Mouse (Mus musculus): Measurements from ENCODE around the gene Cacnb1. TPM values are rescaled to one million over a fixed set of nuclear protein-coding genes. Genes with fewer than 3 reads are reported as not detected.

The Cacnb1 gene
- polyA plus RNA-seq, 1 experiment from 2014 or later = 41.5 TPM

DNA sequence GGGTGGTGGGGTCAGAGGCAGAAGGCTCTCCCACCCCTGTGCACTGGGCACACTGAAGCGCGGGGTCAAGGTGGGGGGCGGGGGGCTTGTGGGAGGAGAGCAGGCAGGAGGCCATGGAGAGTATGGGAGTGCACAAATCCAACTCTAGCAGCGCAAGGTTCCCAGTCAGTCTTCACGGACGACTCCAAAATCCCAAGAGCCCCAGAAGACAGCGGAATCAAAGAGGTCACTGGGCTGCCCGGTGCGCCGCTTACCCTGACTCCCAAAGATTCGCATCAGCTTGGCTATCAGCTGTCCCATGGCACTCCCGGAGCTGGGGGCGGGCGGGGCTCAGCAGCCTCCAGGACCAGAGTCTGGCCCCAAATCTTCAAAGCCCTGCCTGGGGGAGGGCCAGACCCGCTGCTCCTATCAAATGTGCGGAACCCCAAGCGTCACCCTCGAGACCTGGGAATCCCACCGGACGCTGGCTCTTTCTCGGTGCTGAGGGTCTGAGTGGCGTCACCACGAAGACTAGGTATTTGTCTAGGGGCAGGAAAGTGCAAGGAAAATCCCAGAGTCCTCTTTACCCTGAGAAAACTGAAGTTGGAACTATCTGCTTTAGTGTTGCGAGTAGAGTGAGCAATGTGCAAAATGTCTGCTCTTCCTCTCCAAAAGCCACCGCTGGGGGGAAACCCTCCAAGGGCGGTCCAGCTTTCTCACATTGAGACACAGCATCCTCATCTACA lies 27.1 kb downstream of the Cacnb1 start, which contains the start of gene Arl5c:
Gene Arl5c (minus strand): TSS at position 618 of the 725 bp plus-strand sequence.
- H3K27ac ChIP-seq (replicated peaks) = no peak within 1 kb of the TSS
- WGBS = under 1% methylated on average over 25 of the region's 26 CpGs

DNA sequence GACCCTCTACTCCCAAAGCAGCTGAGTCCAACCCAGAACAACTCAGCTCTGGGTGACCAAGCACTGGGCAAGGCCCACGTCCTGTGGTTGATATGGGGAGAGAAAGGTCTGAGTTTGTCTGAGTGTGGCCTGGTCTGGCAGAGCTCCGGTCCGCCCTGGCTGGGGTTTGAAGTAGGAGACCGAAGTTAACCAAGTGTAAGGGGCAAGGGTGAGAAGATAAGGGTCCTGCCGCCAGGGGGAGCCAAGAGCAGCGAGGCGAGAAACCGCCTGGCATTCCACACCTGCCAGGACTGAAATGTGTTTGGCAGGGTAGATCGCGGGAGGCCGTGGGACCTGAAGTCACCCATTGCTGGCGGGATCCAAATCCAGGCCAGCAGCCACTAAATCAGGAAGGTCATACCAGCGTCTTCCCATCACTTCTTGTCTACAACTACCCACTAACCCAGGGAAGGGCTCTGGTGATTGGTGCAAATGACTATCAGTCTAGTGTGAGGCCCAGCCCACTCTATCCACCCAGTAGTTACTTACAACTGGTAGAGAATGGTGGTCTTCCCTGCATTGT lies 28.2 kb downstream of the Cacnb1 start:
- Histone ChIP-seq H3K9me3 (no peaks in the 10 kb centered on the region), H3K4me3 (peak overlapping the region; percentile 45), H3K4me2 (replicated peaks) (peak overlapping the region; percentile 91), H3K27me3 (no peaks in the 10 kb centered on the region), H3K36me3 (no peaks in the 10 kb centered on the region), H3K9ac (replicated peaks) (peak overlapping the region; percentile 42), H3K4me1 (peaks cover 26% of the 10 kb centered on the region), H3K27ac (replicated peaks) (no peak overlapping the region)
- ATAC-seq (replicated peaks) = peak; percentile 57; the same call in 1 of the 2 replicates
- WGBS = 4% methylated on average over 13 of the region's 13 CpGs

More for the DNA sequence above, 27.1 kb downstream of the Cacnb1 start, which contains the start of gene Arl5c:
- ATAC-seq (replicated peaks) = no peak; the same call in 1 of the 2 replicates
- Histone ChIP-seq H3K4me2 (replicated peaks) (peak within 1 kb of the TSS; percentile 91), H3K27me3 (no peaks in the 10 kb centered on the region), H3K9me3 (no peaks in the 10 kb centered on the region), H3K36me3 (no peaks in the 10 kb centered on the region), H3K4me3 (peak within 1 kb of the TSS; percentile 45), H3K9ac (replicated peaks) (peak within 1 kb of the TSS; percentile 42), H3K4me1 (peaks cover 17% of the 10 kb centered on the region)

DNA sequence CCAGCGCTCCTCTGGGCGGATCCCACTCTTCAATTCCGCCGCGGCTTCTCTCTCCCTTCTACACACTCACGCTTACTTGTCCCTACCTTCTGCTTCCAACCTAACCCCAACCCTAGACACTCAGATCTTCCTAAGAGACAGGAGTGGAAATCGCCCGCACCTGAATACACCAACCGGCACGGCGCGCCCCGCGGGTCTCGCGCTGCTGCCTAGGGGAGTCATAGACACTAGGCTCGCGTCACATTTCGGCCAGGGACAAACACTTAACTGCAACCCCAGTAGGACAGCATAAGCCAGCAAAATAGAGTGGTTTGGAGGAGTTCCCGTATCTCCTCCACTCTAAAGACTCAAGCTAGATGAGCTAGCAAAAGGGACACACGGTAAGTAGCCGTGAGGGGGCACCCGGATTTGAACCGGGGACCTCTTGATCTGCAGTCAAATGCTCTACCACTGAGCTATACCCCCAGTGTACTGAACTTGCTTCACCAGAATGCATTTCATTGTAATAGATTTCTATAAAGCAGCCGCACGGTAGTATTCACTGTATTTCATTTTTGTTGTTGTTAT lies 34.2 kb downstream of the Cacnb1 start:
- Histone ChIP-seq H3K4me2 (replicated peaks) (peak overlapping the region; percentile 60), H3K4me1 (peaks cover 36% of the 10 kb centered on the region), H3K36me3 (no peaks in the 10 kb centered on the region), H3K9me3 (no peaks in the 10 kb centered on the region), H3K4me3 (peak overlapping the region; percentile 97), H3K27me3 (peaks cover 30% of the 10 kb centered on the region), H3K27ac (replicated peaks) (peak overlapping the region; percentile 91), H3K9ac (replicated peaks) (peak overlapping the region; percentile 78)
- peak; percentile 92 for ATAC-seq (replicated peaks)
- WGBS = 0% methylated on average over 26 of the region's 26 CpGs

DNA sequence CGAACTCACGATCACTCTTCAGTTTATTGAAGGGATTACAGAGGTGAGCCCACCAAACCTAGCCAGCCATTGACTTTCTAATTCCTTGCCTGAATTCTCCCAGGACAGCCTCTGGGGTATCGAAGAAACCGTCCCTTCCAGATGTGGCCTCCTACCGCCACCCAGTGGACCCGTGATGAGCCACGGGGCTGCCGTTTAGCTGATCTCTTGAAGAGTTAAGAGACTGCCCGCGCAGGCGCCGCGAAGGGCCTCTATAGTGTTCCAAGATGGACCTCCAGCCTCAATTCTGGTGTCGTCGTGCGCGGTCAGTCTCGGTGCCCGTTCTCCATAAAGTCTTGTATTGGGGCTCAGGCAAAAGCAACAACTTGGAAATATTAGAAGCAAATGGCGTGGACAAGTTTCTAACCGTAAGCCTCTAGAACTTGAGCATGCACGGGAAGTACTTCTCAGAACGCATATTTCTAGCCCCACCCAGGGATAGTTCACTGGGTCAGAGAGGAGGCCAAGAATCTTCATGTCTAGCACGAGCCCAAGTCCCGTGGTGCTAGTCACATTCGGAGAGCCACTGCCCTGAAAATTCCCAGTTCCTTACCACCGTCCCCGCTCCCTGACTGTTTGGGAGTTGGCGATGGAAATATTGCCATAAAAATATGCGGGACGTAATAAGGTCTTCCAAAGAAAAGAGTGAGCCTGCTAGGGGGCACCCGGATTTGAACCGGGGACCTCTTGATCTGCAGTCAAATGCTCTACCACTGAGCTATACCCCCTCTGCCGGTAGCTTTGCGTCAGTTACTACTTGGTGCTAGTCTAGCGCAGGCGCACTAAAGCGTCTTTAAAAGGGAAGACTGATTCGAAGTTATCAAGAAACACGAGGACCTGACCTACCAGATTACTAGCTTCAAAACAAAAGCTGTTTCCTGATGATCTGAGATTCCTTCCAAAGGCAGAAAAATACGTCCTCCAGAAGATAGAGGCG lies 35.0 kb downstream of the Cacnb1 start:
- H3K9me3 ChIP-seq = no peaks in the 10 kb centered on the region
- H3K4me3 ChIP-seq = peak overlapping the region; percentile 97
- H3K4me2 ChIP-seq (replicated peaks) = peak overlapping the region; percentile 82
- peaks cover 30% of the 10 kb centered on the region for H3K27me3 ChIP-seq
- peaks cover 36% of the 10 kb centered on the region for H3K4me1 ChIP-seq
- peak overlapping the region; percentile 91 for H3K27ac ChIP-seq (replicated peaks)
- H3K36me3 ChIP-seq = no peaks in the 10 kb centered on the region
- under 1% methylated on average over 42 of the region's 42 CpGs for WGBS
- ATAC-seq (replicated peaks) = peak; percentile 76
- H3K9ac ChIP-seq (replicated peaks) = peak overlapping the region; percentile 78

DNA sequence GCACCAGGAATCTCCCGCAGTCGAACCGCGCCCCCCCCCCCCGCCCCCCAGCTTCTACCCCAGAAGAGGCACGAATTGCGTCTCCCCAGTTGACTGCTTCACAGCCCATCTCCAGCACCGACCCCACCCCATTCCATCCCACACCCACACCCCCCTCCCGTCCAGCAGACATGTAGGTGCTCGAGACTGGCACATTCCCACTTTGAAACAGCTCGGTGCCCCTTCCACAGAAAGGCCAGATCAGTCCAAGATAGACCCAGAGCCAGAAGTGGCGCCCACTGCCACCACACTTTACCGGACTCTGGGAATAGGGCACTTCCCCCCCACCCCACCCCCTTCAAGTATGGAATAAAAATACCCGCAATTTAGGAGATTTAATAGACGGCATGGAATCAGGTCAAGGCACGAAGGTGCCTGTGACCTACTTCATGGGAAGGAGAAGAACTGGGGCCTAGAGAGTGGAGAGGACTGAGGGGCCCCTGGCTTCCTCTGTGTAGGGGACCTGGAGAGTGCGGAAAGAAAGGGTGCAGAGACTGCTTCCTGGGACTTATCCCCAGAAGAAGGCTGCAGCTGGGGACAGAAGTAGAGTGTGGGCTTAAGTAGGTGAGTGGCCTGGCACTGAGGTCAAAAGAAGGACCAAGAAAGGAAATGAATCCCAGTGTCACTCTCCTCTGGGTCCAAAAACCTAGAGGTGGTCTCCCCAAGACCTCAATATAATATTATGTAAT lies 35.9 kb downstream of the Cacnb1 start:
- Histone ChIP-seq H3K9me3 (no peaks in the 10 kb centered on the region), H3K27ac (replicated peaks) (no peak overlapping the region), H3K36me3 (no peaks in the 10 kb centered on the region), H3K4me2 (replicated peaks) (peak overlapping the region; percentile 82), H3K27me3 (peaks cover 30% of the 10 kb centered on the region), H3K4me1 (peaks cover 36% of the 10 kb centered on the region), H3K4me3 (peak overlapping the region; percentile 97), H3K9ac (replicated peaks) (peak overlapping the region; percentile 58; the same call in 1 of the 2 replicates)
- no peak for ATAC-seq (replicated peaks)
- WGBS = 25% methylated on average over 16 of the region's 17 CpGs

DNA sequence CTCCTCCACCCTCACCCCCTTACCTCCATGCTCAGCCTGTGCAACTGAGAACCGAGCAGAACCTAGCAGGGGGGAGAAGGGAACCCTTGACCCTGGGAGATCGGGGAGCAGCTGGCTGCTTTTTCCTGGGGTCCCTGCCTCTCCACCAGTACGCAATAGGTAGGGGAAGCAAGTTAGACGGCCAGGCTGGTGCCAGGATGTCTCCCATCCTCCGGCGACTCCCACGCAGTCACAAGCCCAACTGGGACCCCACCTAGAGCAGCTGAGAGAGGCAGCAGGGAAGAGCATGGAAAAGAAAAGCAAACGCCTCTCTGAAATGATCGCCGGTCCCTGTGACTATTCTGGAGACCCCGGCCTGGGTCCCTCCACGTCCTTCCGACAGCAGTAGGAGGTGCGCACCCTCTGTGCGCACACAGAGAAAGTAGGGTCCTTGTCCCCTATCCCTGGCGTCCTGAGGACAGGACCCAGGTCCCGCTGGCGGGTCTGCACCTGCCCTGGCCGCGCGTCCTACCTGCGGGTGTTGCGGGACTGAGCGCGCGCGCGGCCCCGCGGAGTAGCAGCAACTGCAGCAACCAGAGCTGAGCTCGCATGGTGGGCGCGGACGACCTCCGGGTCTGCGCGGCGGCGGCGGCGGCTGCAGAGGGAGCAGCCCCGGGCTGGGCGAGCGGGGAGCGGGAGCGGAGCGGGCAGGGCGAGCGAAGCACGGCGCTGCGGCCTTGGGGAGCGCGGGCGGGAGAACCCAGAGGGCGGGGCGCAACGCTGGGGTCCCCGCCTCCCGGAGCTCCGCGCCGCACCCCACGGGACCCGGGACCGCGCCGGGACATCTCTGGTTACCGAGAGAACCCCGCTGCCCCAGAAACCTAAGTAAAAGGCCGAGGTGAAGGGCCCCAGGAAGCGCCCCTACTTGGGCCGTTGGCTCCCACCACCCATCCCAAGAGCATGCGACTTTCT lies 36.8 kb downstream of the Cacnb1 start, which contains the start of gene Plxdc1:
Gene Plxdc1 (minus strand): TSS at position 718 of the 951 bp plus-strand sequence.
- H3K4me1 ChIP-seq = peaks cover 36% of the 10 kb centered on the region
- H3K4me3 ChIP-seq = peak within 1 kb of the TSS; percentile 97
- no peak for ATAC-seq (replicated peaks)
- H3K36me3 ChIP-seq = no peaks in the 10 kb centered on the region
- H3K9ac ChIP-seq (replicated peaks) = peak within 1 kb of the TSS; percentile 58
- H3K9me3 ChIP-seq = no peaks in the 10 kb centered on the region
- no peak within 1 kb of the TSS for H3K27ac ChIP-seq (replicated peaks)
- 3% methylated on average over 70 of the region's 74 CpGs for WGBS
- H3K4me2 ChIP-seq (replicated peaks) = peak within 1 kb of the TSS; percentile 82
- H3K27me3 ChIP-seq = peaks cover 30% of the 10 kb centered on the region

DNA sequence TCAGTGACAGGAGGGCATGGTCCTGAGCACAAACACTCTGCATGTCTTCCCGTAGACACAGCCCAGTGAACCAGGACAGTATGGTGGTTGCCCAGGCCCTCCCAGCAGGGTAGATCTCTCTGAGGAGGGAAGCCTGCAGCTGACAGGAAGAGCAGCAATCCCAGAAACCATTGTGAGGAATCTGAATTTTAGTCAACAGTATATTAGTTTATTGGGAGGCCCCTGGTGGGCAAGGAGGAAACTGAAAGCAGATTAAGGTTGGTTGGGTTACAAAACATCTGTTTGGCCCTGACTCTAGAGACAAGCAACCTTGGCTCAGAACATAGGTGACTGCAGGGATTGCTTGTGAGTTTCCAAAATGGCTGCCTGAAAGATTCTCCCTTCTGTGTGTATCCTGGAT lies 38.9 kb downstream of the Cacnb1 start:
- Histone ChIP-seq H3K4me3 (no peak overlapping the region), H3K36me3 (no peaks in the 10 kb centered on the region), H3K27me3 (peaks cover 30% of the 10 kb centered on the region), H3K9me3 (no peaks in the 10 kb centered on the region), H3K9ac (replicated peaks) (no peak overlapping the region), H3K4me2 (replicated peaks) (no peak overlapping the region), H3K27ac (replicated peaks) (no peak overlapping the region), H3K4me1 (peaks cover 21% of the 10 kb centered on the region)
- WGBS = 67% methylated on average over 1 of the region's 1 CpGs
- no peak for ATAC-seq (replicated peaks)

DNA sequence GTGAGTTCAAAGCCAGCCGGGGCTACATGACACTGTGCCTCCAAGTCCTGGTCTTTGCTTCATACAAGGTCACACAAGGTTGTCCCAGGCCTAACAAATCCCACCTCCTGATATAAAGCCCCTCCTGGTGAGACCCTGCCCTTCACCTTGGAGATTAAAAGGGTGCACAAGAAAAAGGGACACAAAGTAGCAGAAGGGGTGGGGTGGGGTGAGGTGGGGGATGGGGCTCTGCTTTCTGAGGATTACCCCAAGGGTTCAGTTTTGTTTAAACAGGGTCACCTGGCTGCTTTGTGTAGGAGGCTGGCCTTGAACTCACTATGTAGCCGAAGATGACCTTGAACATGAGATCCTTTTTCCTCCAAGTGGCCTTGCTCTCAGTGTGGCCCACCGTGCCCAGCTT lies 39.3 kb downstream of the Cacnb1 start:
- 86% methylated on average over 3 of the region's 3 CpGs for WGBS
- H3K9me3 ChIP-seq = no peaks in the 10 kb centered on the region
- no peak overlapping the region for H3K4me3 ChIP-seq
- no peak for ATAC-seq (replicated peaks)
- peaks cover 21% of the 10 kb centered on the region for H3K4me1 ChIP-seq
- peaks cover 30% of the 10 kb centered on the region for H3K27me3 ChIP-seq
- no peak overlapping the region for H3K27ac ChIP-seq (replicated peaks)
- no peak overlapping the region for H3K4me2 ChIP-seq (replicated peaks)
- no peak overlapping the region for H3K9ac ChIP-seq (replicated peaks)
- no peaks in the 10 kb centered on the region for H3K36me3 ChIP-seq

DNA sequence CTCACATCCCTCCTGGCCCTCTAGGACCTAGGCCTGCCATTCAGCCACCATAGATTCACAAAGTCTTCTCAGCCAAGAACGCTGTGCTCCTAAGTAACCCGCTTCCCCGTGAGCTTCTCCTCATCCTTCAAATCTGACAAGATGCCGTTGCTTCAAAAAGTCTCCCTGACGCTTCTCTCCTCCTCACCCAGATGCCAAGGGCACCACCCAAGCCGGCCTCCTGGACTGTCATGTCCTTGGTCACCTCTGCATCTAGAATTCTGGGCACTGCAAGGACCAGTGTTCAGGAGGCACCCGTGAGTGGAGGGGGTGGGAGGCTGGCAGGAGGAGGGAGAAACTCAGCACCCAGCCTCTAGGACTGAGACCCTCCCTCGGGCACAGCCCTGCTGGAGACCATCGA lies 40.1 kb downstream of the Cacnb1 start:
- peaks cover 18% of the 10 kb centered on the region for H3K4me1 ChIP-seq
- ATAC-seq (replicated peaks) = no peak
- no peaks in the 10 kb centered on the region for H3K9me3 ChIP-seq
- H3K27ac ChIP-seq (replicated peaks) = no peak overlapping the region
- no peak overlapping the region for H3K4me3 ChIP-seq
- H3K36me3 ChIP-seq = no peaks in the 10 kb centered on the region
- H3K4me2 ChIP-seq (replicated peaks) = no peak overlapping the region
- no peak overlapping the region for H3K9ac ChIP-seq (replicated peaks)
- peaks cover 30% of the 10 kb centered on the region for H3K27me3 ChIP-seq
- WGBS = 89% methylated on average over 9 of the region's 9 CpGs

DNA sequence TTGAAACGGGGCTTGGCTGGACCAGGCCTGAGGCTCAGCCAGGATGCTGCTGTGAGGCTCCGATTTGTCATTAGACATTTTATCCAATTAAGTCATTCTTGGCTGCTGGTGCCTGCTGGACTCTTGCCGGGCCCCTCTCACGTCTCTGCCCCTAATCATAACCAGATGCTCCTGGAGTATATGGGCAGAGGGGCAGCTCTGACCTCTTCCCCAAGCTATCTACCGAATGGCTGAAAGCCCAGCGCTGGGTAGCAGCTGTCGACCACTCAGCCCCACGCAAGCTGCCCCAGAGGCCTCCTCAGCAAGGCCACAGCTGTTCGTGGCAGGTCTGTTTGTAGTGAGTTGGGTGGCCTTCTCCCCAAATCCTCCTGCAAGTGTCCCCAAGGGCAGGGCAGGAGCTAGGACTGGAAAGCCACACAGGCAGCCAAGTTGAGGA lies 42.3 kb downstream of the Cacnb1 start:
- no peak overlapping the region for H3K27ac ChIP-seq (replicated peaks)

More for the DNA sequence above, 42.3 kb downstream of the Cacnb1 start:
- peaks cover 16% of the 10 kb centered on the region for H3K27me3 ChIP-seq
- WGBS = 71% methylated on average over 9 of the region's 9 CpGs
- no peak for ATAC-seq (replicated peaks)
- H3K4me2 ChIP-seq (replicated peaks) = no peak overlapping the region
- H3K36me3 ChIP-seq = no peaks in the 10 kb centered on the region
- H3K4me1 ChIP-seq = no peaks in the 10 kb centered on the region
- H3K9ac ChIP-seq (replicated peaks) = no peak overlapping the region
- no peaks in the 10 kb centered on the region for H3K9me3 ChIP-seq
- no peak overlapping the region for H3K4me3 ChIP-seq
